ENCODE assay signal across 31 mouse cellular contexts in the genomic region with DNA sequence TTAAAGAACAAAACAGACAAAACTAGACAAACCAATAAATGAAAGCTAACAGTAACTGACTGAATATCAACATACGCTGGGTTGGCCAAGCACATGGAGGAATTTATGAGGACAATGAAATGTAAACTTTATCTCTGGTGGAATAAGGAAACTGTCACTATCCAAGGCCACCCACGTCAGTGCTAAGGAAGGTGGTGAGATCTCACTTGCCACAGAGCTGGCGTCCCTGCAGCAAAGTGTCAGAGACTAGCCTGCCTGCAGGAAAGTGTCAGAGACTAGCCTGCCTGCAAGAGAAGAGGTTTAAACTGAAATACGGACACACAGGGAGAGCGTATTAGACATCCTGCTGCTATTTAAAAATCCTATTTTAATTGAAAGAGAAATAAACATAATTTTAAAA. TPM values are rescaled to one million over a fixed set of nuclear protein-coding genes. Genes with fewer than 3 reads are reported as not detected.
DNase-seq lines count a peak whose midpoint lies in the region; ATAC-seq and TF ChIP-seq lines count a peak whose summit lies in the region.
"Had no signal": no experiment of that assay in that cellular context is flagged by ENCODE, and none has a peak within 500 bp of the region (broad histone marks: within the 10 kb centered on the region; RNA-seq: fewer than 3 reads in every experiment).

No protein-coding gene starts in this region.

- DNase-seq in lung, postnatal 10 days = peak; percentile 25
- no peak for DNase-seq in lung, adult 18-20 months
- no peak for DNase-seq in intestine, embryonic 14.5 days (ENCODE audit: low spot score)
- DNase-seq in adipocyte (ENCODE audit: low spot score) = no peak
- DNase-seq in gastrocnemius, adult 2 months = no peak
- DNase-seq: adrenal gland, postnatal 10 days; cerebellum, adult 11-12 months; cerebellum, adult 8-10 months; cerebellum, postnatal 10 days; cerebellum, postnatal 36 days; embryo, embryonic 11 days; gastrocnemius, postnatal 25 days; heart, adult 18-20 months; heart, postnatal 10 days; heart, postnatal 36 days had no signal

- peaks cover 13% of the 10 kb centered on the region; the same call in 1 of the 2 replicates for H3K4me1 ChIP-seq in intestine, embryonic 14.5 days (replicated peaks; ENCODE audit: control insufficient read depth, insufficient read depth, low read length)
- H3K4me1 ChIP-seq in intestine, embryonic 16.5 days (ENCODE audit: control insufficient read depth, insufficient read depth, low read length) = peaks cover 7% of the 10 kb centered on the region
- H3K4me1 ChIP-seq: embryonic facial prominence, embryonic 10.5 days; embryonic facial prominence, embryonic 13.5 days; forebrain, embryonic 12.5 days; forebrain, embryonic 15.5 days; hindbrain, embryonic 10.5 days; hindbrain, embryonic 13.5 days had no signal

- no peaks in the 10 kb centered on the region for H3K36me3 ChIP-seq in intestine, embryonic 14.5 days (ENCODE audit: control insufficient read depth, insufficient read depth, low read length)
- H3K36me3 ChIP-seq in intestine, embryonic 16.5 days (ENCODE audit: control insufficient read depth, insufficient read depth, low read length) = no peaks in the 10 kb centered on the region
- H3K36me3 ChIP-seq: embryonic facial prominence, embryonic 10.5 days; embryonic facial prominence, embryonic 13.5 days; forebrain, embryonic 12.5 days; forebrain, embryonic 15.5 days; heart, embryonic 12.5 days; heart, embryonic 15.5 days; hindbrain, embryonic 10.5 days; hindbrain, embryonic 13.5 days had no signal

- no peak overlapping the region for H3K9ac ChIP-seq in intestine, embryonic 14.5 days (ENCODE audit: low read length)
- H3K9ac ChIP-seq in intestine, embryonic 16.5 days (ENCODE audit: low read depth, low read length) = no peak overlapping the region
- H3K9ac ChIP-seq: embryonic facial prominence, embryonic 13.5 days; forebrain, embryonic 12.5 days; forebrain, embryonic 15.5 days; heart, embryonic 12.5 days; heart, embryonic 15.5 days; hindbrain, embryonic 13.5 days had no signal

- H3K4me2 ChIP-seq in intestine, embryonic 14.5 days (ENCODE audit: low read length) = no peak overlapping the region
- H3K4me2 ChIP-seq in intestine, embryonic 16.5 days (ENCODE audit: low read depth, low read length) = no peak overlapping the region
- H3K4me2 ChIP-seq: embryonic facial prominence, embryonic 13.5 days; forebrain, embryonic 12.5 days; forebrain, embryonic 15.5 days; heart, embryonic 12.5 days; heart, embryonic 15.5 days; hindbrain, embryonic 13.5 days had no signal

- WGBS in intestine, embryonic 14.5 days = 25% methylated on average over 5 of the region's 5 CpGs
- 30% methylated on average over 5 of the region's 5 CpGs for WGBS in intestine, embryonic 16.5 days

- no peaks in the 10 kb centered on the region for H3K27me3 ChIP-seq in intestine, embryonic 14.5 days (replicated peaks; ENCODE audit: control insufficient read depth, insufficient read depth, low read length)
- no peaks in the 10 kb centered on the region for H3K27me3 ChIP-seq in intestine, embryonic 16.5 days (replicated peaks; ENCODE audit: control insufficient read depth, insufficient read depth, low read length)
- H3K27me3 ChIP-seq: forebrain, embryonic 15.5 days; heart, embryonic 12.5 days; heart, embryonic 15.5 days had no signal

- peak overlapping the region; percentile 0; the same call in 1 of the 2 replicates for H3K27ac ChIP-seq in intestine, embryonic 14.5 days (ENCODE audit: low read depth)
- peak overlapping the region; percentile 69 for H3K27ac ChIP-seq in intestine, embryonic 16.5 days (ENCODE audit: low read length)
- no peak overlapping the region for H3K27ac ChIP-seq in gastrocnemius, adult 2 months
- H3K27ac ChIP-seq: embryonic facial prominence, embryonic 10.5 days; embryonic facial prominence, embryonic 13.5 days; forebrain, embryonic 12.5 days; forebrain, embryonic 15.5 days; heart, embryonic 15.5 days; hindbrain, embryonic 10.5 days; hindbrain, embryonic 13.5 days had no signal

- intact Hi-C loops in gastrocnemius, adult 2 months (cut with DNase I) = no loop called here

- no peak overlapping the region for H3K4me3 ChIP-seq in intestine, embryonic 14.5 days (ENCODE audit: low read depth, low read length)
- H3K4me3 ChIP-seq in intestine, embryonic 16.5 days (ENCODE audit: low read length) = no peak overlapping the region
- H3K4me3 ChIP-seq in gastrocnemius, adult 2 months = no peak overlapping the region
- H3K4me3 ChIP-seq: embryonic facial prominence, embryonic 10.5 days; embryonic facial prominence, embryonic 13.5 days; erythroblast, embryonic 14.5 days; forebrain, embryonic 12.5 days; forebrain, embryonic 15.5 days; heart, embryonic 12.5 days; heart, embryonic 15.5 days; hindbrain, embryonic 10.5 days; hindbrain, embryonic 13.5 days had no signal

- no peaks in the 10 kb centered on the region for H3K9me3 ChIP-seq in intestine, embryonic 14.5 days (ENCODE audit: control insufficient read depth, low read length)
- H3K9me3 ChIP-seq in intestine, embryonic 16.5 days (ENCODE audit: control insufficient read depth, low read length) = no peaks in the 10 kb centered on the region
- H3K9me3 ChIP-seq: embryonic facial prominence, embryonic 10.5 days; embryonic facial prominence, embryonic 13.5 days; forebrain, embryonic 12.5 days; forebrain, embryonic 15.5 days; heart, embryonic 12.5 days; heart, embryonic 15.5 days; hindbrain, embryonic 10.5 days; hindbrain, embryonic 13.5 days had no signal

- no peak for TF ChIP-seq CTCF in gastrocnemius, adult 2 months (IDR thresholded peaks at IDR 0.05)

- 0 out of 2 replicates have a peak, but pooled peaks have one; percentile 24 for ATAC-seq in intestine, embryonic 14.5 days (replicated peaks; ENCODE audit: low FRiP score, low TSS enrichment, low read depth)
- ATAC-seq in intestine, embryonic 16.5 days = peak; percentile 50
- ATAC-seq: CD4-positive, CD25-positive, alpha-beta regulatory T cell, adult 4 months; forebrain, embryonic 15.5 days; hindbrain, embryonic 16.5 days had no signal

RNA-seq across cellular contexts. Expression of a gene that starts 11.0 kb away (rescaled TPM):
- polyA plus RNA-seq in intestine, embryonic 14.5 days (2014; fragmentation: Nextera tagmentation; extraction: Ambion mirVana) = 873 and 898 TPM in 2 replicates
- 1,956 and 2,187 TPM in 2 replicates for polyA plus RNA-seq in intestine, embryonic 16.5 days (2015; fragmentation: Nextera tagmentation; extraction: Ambion mirVana)
- 100 to 1,000 TPM; 155 to 159 TPM for total RNA-seq in gastrocnemius, adult 2 months (2021)

RNA-seq across cellular contexts. Expression of a gene that starts 12.3 kb away (rescaled TPM):
- polyA plus RNA-seq in intestine, embryonic 14.5 days (2014; fragmentation: Nextera tagmentation; extraction: Ambion mirVana) = 0.26 and 0.48 TPM in 2 replicates
- polyA plus RNA-seq in intestine, embryonic 16.5 days (2015; fragmentation: Nextera tagmentation; extraction: Ambion mirVana) = 0.59 and 0.70 TPM in 2 replicates
- total RNA-seq in gastrocnemius, adult 2 months (2021) = not detected
- total RNA-seq: adrenal gland, adult 18-20 months; adrenal gland, postnatal 4 days; gastrocnemius, adult 8-10 months; gastrocnemius, postnatal 25 days; heart, adult 18-20 months; heart, postnatal 10 days; heart, postnatal 36 days had no signal
- polyA plus RNA-seq: C2C12; CD4-positive, CD25-positive, alpha-beta regulatory T cell, adult 4 months; embryonic facial prominence, embryonic 13.5 days; erythroblast, embryonic 14.5 days; heart, embryonic 12.5 days; heart, embryonic 15.5 days had no signal

RNA-seq across cellular contexts. Expression of a gene that starts 23.3 kb away (rescaled TPM):
- polyA plus RNA-seq in intestine, embryonic 14.5 days (2014; fragmentation: Nextera tagmentation; extraction: Ambion mirVana) = 39.8 and 42.3 TPM in 2 replicates
- polyA plus RNA-seq in intestine, embryonic 16.5 days (2015; fragmentation: Nextera tagmentation; extraction: Ambion mirVana) = 47.8 and 54.7 TPM in 2 replicates
- 10 to 100 TPM; 10.8 to 11.1 TPM for total RNA-seq in gastrocnemius, adult 2 months (2021)
